Mouse (Mus musculus): ENCODE measurements around the gene Samm50.

- TF ChIP-seq CTCF (conservative IDR thresholded peaks at IDR 0.05 in 1 of 2, IDR thresholded peaks at IDR 0.05 in 1 of 2; ENCODE audit: low read depth in 2 of 2, low read length in 2 of 2) (no peak), ZC3H11A (IDR thresholded peaks at IDR 0.05; ENCODE audit: low read depth, low read length) (no peak), POLR2A (IDR thresholded peaks at IDR 0.05; ENCODE audit: low read depth, low read length) (no peak), RCOR1 (conservative IDR thresholded peaks at IDR 0.05; ENCODE audit: low read depth, low read length) (no peak), HCFC1 (IDR thresholded peaks at IDR 0.05; ENCODE audit: low read depth, low read length) (no peak), EP300 (IDR thresholded peaks at IDR 0.05; ENCODE audit: low read length) (no peak), MAZ (IDR thresholded peaks at IDR 0.05; ENCODE audit: low read depth, low read length) (no peak), ZNF384 (IDR thresholded peaks at IDR 0.05; ENCODE audit: low read depth, low read length) (no peak), USF1 (IDR thresholded peaks at IDR 0.05; ENCODE audit: low read depth, low read length) (no peak), GABPA (IDR thresholded peaks at IDR 0.05; ENCODE audit: insufficient replicate concordance, low read depth, low read length) (no peak), BHLHE40 (IDR thresholded peaks at IDR 0.05; ENCODE audit: low read depth, low read length) (no peak), IRF4 (IDR thresholded peaks at IDR 0.05; ENCODE audit: low read depth, low read length) (no peak), NRF1 (IDR thresholded peaks at IDR 0.05; ENCODE audit: low read depth, low read length) (no peak)
These were observed 35.9 kb upstream of the Samm50 start for GRCm38 (mm10) chr15:84156158-84156557.

Data from CH12.LX (cell line).